ENCODE assay signal across 8 mouse cellular contexts in genomic region chr15:82212752-82213063, GRCm38 (mm10). TPM values are rescaled to one million over a fixed set of nuclear protein-coding genes. Genes with fewer than 3 reads are reported as not detected.
A peak's percentile ranks its signal among the peaks of the same experiment; 100 is the strongest.
DNase-seq lines count a peak whose midpoint lies in the region; ATAC-seq lines count a peak whose summit lies in the region.

Gene Shisa8 (minus strand): TSS chr15:82212815.

- H3K9ac ChIP-seq in stomach, embryonic 14.5 days (replicated peaks; ENCODE audit: low read depth, low read length), result no peak within 1 kb of the TSS

- 0 out of 2 replicates have a peak, but pooled peaks have one; percentile 9 for ATAC-seq in cerebellum, adult (ENCODE audit: insufficient number of reproducible peaks, low FRiP score, low TSS enrichment)
- ATAC-seq in stomach, embryonic 14.5 days (ENCODE audit: insufficient number of reproducible peaks, insufficient read depth, low FRiP score, low read depth), result no peak

- peak within 1 kb of the TSS; percentile 70 for H3K27ac ChIP-seq in limb, embryonic 10.5 days
- no peak within 1 kb of the TSS for H3K27ac ChIP-seq in stomach, embryonic 14.5 days (ENCODE audit: low read length)

- peak within 1 kb of the TSS; percentile 54 for H3K4me3 ChIP-seq in limb, embryonic 10.5 days
- peak within 1 kb of the TSS; percentile 42 for H3K4me3 ChIP-seq in stomach, embryonic 14.5 days (ENCODE audit: low read depth, low read length)

- H3K36me3 ChIP-seq in limb, embryonic 10.5 days, result 0 out of 2 replicates have a peak, but pooled peaks cover 2% of the 10 kb centered on the region
- no peaks in the 10 kb centered on the region for H3K36me3 ChIP-seq in stomach, embryonic 14.5 days (ENCODE audit: control insufficient read depth, insufficient read depth, low read length)

- 0% methylated on average over 24 of the region's 34 CpGs for WGBS in limb, embryonic 10.5 days
- 2% methylated on average over 30 of the region's 34 CpGs for WGBS in stomach, embryonic 14.5 days

- peak within 1 kb of the TSS; percentile 85 for H3K4me2 ChIP-seq in stomach, embryonic 14.5 days (replicated peaks; ENCODE audit: low read depth, low read length)

- no peak for DNase-seq in cerebellum, postnatal 4 days (ENCODE audit: low spot score in 2 of 2)
- DNase-seq in retina, postnatal 1 day, result peak; percentile 59
- no peak for DNase-seq in retina, embryonic 14.5 days (ENCODE audit: low spot score)
- DNase-seq in limb, embryonic 10.5 days (ENCODE audit: low spot score), result peak; percentile 59
- no peak for DNase-seq in thymus, postnatal 14 days
- DNase-seq in gastrocnemius, adult 18-20 months (ENCODE audit: low spot score), result no peak

- peaks cover 31% of the 10 kb centered on the region for H3K4me1 ChIP-seq in limb, embryonic 10.5 days
- H3K4me1 ChIP-seq in stomach, embryonic 14.5 days (ENCODE audit: control insufficient read depth, insufficient read depth, low read length), result peaks cover 12% of the 10 kb centered on the region; the same call in 1 of the 2 replicates

- H3K9me3 ChIP-seq in limb, embryonic 10.5 days (replicated peaks), result no peaks in the 10 kb centered on the region
- no peaks in the 10 kb centered on the region for H3K9me3 ChIP-seq in stomach, embryonic 14.5 days (ENCODE audit: control insufficient read depth, low read depth, low read length)

- peaks cover 99% of the 10 kb centered on the region for H3K27me3 ChIP-seq in limb, embryonic 10.5 days (ENCODE audit: low read depth, poor library complexity, severe bottlenecking)
- peaks cover 54% of the 10 kb centered on the region for H3K27me3 ChIP-seq in stomach, embryonic 14.5 days (ENCODE audit: control insufficient read depth, insufficient read depth, low read length)

RNA-seq across cellular contexts. Expression of gene Shisa8, which starts in this region (rescaled TPM):
- 0.15 TPM in 1 of 2 replicates, not detected in the other for polyA plus RNA-seq in limb, embryonic 10.5 days (2016; fragmentation: Nextera tagmentation; extraction: Ambion mirVana)
- polyA plus RNA-seq in stomach, embryonic 14.5 days (2014; fragmentation: Nextera tagmentation; extraction: Ambion mirVana), result 0.30 and 0.39 TPM in 2 replicates
- not detected for total RNA-seq in gastrocnemius, adult 18-20 months (2021)

Comparison
In these comparisons a context has a peak if more than half of its experiments do, and no peak if none do; other contexts are left out.
1. Peak in DNase-seq, H3K4me3 ChIP-seq and H3K27ac ChIP-seq in limb, embryonic 10.5 days; RNA of the gene not detected or under 1 TPM.